Mouse (Mus musculus): Measurements from ENCODE around the gene Tspan31.

Gene Tspan31

DNA sequence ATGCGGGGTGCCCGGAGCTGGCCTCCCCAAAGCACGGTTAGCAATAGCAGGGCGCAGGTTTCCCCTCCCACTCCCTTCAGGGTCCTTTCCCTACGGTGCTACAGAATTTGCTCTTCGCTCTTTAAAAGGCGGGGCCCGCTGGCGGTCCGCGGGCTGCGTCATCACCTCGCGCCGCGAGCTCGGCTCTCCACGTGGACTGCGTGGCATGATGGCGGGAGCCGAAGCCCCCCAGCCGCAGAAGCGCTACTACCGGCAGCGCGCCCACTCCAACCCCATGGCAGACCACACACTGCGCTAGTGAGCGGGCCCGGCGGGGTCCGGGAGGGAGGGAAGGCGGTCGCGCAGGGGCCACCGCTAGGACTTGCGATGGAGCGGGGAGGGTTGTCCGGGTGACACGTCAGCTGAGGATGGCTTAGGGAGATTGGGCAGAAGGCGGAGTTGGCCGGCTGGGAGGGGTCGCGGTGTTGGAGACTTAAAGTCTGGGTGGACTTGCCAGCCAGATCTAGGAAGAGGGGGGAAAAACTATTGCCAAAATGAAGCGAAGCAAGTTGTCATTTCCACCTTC is 28.2 kb downstream of the Tspan31 start:
- DNase-seq (ENCODE audit: low read depth), result peak; percentile 75

DNA sequence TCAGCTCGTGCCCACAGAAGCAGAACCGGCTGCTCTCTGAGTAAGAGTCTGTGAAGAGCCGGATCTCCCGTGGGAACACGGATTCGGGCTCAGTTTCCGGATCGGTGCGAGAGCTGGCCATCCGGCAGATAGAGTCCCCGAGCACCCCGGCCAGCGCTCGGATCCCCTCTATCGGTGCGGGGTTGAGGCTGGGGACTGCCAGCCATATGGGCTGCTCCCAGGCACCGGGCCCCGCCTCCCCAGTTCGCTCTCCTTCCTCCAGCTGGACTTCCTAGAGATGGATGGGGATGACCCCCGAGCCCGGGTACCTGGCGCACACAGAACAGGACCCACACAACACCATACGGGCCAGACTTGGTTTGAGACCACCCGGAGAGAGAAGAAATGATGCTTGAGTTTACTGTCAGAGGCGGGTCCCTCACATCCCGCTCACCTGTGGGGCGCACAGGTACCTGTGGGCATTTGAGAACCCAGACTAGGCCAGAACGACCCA is 28.7 kb downstream of the Tspan31 start, which contains the start of the genes Mettl1 and Eef1akmt3:
TSS of gene Mettl1 (plus strand) at position 141 of the 493 bp plus-strand sequence.
TSS of gene Eef1akmt3 (minus strand) at position 240 of the 493 bp plus-strand sequence.
- DNase-seq (ENCODE audit: low read depth), result no peak

DNA sequence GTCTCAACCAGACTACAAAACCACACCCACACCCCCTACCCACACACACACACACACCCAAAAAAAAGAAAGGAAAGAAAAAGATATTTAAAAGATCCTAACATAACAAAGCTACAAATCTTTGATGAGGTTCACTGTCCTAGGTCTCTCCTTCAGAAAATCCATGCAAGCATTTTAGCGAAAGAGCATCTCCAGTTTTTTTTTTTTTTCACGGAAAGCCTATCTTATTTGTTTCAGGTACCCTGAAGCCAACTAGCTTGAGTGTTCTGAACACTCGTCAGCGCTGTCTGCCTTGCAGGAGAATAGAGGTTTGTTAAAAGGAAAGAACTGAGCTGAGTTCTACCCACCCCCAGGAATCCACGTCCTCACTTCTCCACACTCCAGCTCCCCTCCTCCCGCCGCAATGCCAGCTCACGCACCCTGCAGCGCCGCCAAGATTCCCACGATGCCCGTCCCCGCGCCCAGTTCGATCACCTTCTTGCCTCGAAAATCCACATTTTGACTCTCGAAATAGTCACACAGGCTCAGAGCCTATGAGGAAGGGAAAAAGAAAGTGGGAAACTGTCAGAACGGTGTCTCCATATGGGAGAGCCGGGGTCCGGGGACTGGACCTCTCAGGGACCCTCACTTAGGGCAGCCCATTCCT is 29.4 kb downstream of the Tspan31 start:
- no peak for DNase-seq (ENCODE audit: low read depth)

DNA sequence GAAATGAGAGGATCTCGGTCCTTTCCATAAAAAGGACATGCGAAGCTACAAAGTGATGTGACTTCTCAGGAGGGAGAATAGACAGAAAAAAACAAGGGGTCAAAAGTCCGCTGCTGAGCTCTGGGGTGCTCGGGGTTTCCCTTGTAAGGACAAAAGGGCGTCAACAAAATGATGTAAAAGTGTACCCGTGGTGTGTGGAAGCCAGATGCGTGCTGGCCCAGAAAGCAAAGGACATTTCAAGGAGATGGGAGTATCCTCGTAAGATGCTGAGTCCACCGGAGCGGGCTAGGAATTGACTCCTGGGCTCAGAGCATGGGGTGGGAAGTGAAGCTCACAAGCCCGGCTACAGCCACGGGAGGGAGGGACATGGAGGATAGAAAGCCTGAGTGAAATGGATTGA is 32.4 kb downstream of the Tspan31 start:
- no peak for DNase-seq (ENCODE audit: low read depth)

DNA sequence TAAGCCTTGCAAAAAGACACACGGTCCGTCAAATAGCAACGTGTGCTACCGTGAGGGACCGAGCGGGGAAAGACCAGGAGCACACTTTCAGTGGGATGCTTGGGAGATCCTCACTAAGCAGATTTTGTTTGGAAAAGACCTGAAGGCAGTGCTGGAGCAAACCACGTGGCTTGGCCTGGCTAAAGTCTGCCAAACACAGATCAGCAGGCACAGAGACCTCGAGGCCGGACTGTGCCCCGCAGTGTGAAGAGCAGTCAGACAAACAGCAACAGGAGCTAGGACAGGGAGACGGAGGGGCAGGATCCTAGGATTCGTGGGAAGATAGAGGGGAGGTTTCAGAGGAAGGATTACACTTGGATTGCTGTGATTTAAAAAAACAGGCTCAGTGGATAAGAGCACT is 33.8 kb downstream of the Tspan31 start:
- DNase-seq (ENCODE audit: low read depth), result no peak

DNA sequence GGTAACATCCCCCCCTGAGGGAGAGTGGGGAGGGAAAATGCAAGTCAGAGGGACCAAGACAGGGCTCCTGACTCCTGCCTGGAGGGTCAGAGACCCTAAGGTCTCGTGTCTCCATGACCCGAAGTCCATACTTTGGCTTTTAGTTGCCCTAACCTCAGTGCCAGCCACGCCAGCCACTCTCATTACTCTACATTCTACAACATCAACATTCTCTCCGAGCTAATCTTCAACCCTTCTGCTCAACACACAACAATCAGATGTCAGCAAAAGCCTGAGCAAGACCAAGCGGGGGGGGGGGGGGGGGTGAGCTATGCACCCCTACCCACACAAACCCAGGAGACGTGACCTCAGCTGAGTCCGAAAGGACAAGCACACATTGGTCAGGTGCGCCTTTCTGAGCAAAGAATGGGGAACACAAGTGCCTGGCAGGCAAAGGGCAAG is 36.7 kb downstream of the Tspan31 start:
- no peak for DNase-seq (ENCODE audit: low read depth)

GRCm38 (mm10) chr10:127030336-127031296 is 39.4 kb downstream of the Tspan31 start, which contains the start of gene Tsfm:
Gene Tsfm (minus strand): TSS chr10:127030840.
- peak; percentile 91 for DNase-seq (ENCODE audit: low read depth)

GRCm38 (mm10) chr10:127018422-127018821 is 51.6 kb downstream of the Tspan31 start:
- no peak for DNase-seq (ENCODE audit: low read depth)
